Mouse (Mus musculus): ENCODE measurements at regions not wholly inside any gene's neighbourhood (a gene's known extent, or its start where the extent isn't known, plus 50 kb on each side); places are given as distances from the start of the nearest gene placed in this dataset.

DNA sequence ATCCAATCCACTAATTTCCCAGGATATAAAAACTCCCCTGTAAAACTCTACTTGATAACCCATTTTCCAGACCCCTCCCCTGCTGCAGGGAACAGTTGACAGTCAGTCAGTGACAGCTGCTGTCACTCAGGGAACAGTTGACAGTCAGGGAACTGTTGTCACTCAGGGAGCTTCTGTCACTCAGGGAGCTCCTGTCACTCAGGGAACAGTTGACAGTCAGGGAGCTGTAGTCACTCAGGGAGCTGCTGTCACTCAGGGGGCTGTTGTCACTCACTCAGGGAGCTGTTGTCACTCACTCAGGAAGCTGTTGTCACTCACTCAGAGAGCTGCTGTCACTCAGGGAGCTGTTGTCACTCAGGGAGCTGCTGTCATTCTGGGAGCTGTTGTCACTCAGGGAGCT lies 214.3 kb upstream of the 1700012A03Rik start:
- H3K4me2 ChIP-seq (ENCODE audit: low read length): no peak overlapping the region
- H3K27me3 ChIP-seq (ENCODE audit: insufficient read depth, low read length): no peaks in the 10 kb centered on the region
- no peak overlapping the region for H3K4me3 ChIP-seq (replicated peaks; ENCODE audit: low read depth, low read length)
- no peaks in the 10 kb centered on the region for H3K9me3 ChIP-seq (replicated peaks; ENCODE audit: low read length)
- no peak for TF ChIP-seq CTCF (IDR thresholded peaks at IDR 0.05; ENCODE audit: low read depth)
- DNase-seq (ENCODE audit: low spot score): no peak
- H3K4me1 ChIP-seq (replicated peaks; ENCODE audit: insufficient read depth, low read length): no peaks in the 10 kb centered on the region
- no peaks in the 10 kb centered on the region for H3K36me3 ChIP-seq (ENCODE audit: insufficient read depth, low read length)
- no peak for ATAC-seq (replicated peaks; ENCODE audit: low FRiP score, low read depth)
- no peak overlapping the region for H3K9ac ChIP-seq (ENCODE audit: low read depth, low read length)
- no peak overlapping the region for H3K27ac ChIP-seq

DNA sequence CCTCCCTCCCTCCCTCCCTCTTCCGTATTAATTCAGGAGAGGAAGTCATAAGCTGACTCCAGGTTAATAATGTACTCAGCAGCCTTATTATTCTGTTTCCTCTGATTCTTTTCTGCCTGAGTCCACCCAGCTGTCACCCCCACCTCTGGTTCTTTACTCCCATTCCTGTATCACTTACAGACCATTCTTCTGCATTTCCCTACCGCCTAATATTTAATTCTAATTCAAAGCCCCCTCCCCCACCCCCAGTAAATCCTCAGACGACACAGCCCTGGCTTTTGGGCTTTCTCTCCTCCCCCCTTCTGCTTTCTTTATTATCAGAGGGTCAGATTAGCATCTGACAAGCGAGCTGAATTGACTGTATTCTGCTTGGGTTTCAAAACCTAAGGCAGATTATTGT lies 215.5 kb upstream of the 1700012A03Rik start:
- WGBS: 1% methylated on average over 3 of the region's 4 CpGs
- Histone ChIP-seq H3K36me3 (ENCODE audit: insufficient read depth, low read length) (no peaks in the 10 kb centered on the region), H3K4me3 (replicated peaks; ENCODE audit: low read depth, low read length) (no peak overlapping the region), H3K9ac (ENCODE audit: low read depth, low read length) (no peak overlapping the region), H3K27me3 (ENCODE audit: insufficient read depth, low read length) (no peaks in the 10 kb centered on the region), H3K4me1 (replicated peaks; ENCODE audit: insufficient read depth, low read length) (no peaks in the 10 kb centered on the region), H3K9me3 (replicated peaks; ENCODE audit: low read length) (no peaks in the 10 kb centered on the region), H3K4me2 (ENCODE audit: low read length) (no peak overlapping the region), H3K27ac (no peak overlapping the region)
- ATAC-seq (replicated peaks; ENCODE audit: low FRiP score, low read depth) (no peak; the same call in 1 of the 2 replicates), DNase-seq (ENCODE audit: low spot score) (peak; percentile 70)
- no peak for TF ChIP-seq CTCF (IDR thresholded peaks at IDR 0.05; ENCODE audit: low read depth)

DNA sequence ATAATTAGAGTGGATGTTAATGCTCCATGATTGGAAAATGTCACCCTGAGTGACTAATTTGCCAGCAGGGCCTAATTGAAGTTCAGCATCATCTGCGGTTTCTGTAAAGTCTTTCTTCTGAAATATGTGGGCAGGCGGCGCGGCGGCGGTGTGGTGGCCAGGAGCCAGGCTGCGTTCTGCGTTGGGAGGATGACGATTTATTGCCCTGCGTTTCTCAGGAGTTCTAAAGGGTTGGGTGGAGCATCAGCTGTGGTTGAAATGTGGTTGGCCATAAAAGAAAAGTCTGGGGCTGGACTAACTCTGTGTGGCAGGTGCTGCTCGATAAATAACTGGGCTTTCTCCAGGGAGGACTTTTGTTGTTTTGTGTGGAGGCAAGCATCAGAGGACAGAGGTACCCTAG lies 219.4 kb upstream of the 1700012A03Rik start:
- peak; percentile 35 for DNase-seq (ENCODE audit: low spot score)
- H3K9me3 ChIP-seq (replicated peaks; ENCODE audit: low read length): no peaks in the 10 kb centered on the region
- no peak overlapping the region for H3K4me3 ChIP-seq (replicated peaks; ENCODE audit: low read depth, low read length)
- no peaks in the 10 kb centered on the region for H3K27me3 ChIP-seq (ENCODE audit: insufficient read depth, low read length)
- TF ChIP-seq CTCF (IDR thresholded peaks at IDR 0.05; ENCODE audit: low read depth): no peak
- no peaks in the 10 kb centered on the region for H3K36me3 ChIP-seq (ENCODE audit: insufficient read depth, low read length)
- no peak overlapping the region for H3K4me2 ChIP-seq (ENCODE audit: low read length)
- no peak overlapping the region for H3K27ac ChIP-seq
- ATAC-seq (replicated peaks; ENCODE audit: low FRiP score, low read depth): no peak
- no peaks in the 10 kb centered on the region for H3K4me1 ChIP-seq (replicated peaks; ENCODE audit: insufficient read depth, low read length)
- H3K9ac ChIP-seq (ENCODE audit: low read depth, low read length): no peak overlapping the region
- 23% methylated on average over 11 of the region's 11 CpGs for WGBS

DNA sequence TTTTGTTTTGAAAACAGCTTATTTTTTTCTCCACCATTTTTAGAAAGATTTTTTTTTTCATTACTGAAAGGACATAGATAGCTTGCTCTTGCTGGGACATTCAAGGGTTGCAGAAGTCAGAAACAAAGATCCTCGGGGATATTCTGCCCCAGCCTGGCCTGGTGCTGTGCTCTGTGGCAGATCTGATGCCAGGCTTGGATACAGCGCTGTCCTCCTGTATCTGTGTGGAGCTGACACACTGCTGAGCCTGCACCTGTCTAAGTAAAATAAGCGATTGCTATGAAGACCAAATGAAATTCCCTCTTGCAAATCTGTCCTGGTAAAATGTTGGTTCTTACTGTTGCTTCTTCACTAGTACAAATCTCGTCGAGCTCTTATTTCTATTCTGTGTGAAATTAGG lies 226.4 kb upstream of the 1700012A03Rik start:
- no peaks in the 10 kb centered on the region for H3K9me3 ChIP-seq (replicated peaks; ENCODE audit: low read length)
- ATAC-seq (replicated peaks; ENCODE audit: low FRiP score, low read depth): no peak

DNA sequence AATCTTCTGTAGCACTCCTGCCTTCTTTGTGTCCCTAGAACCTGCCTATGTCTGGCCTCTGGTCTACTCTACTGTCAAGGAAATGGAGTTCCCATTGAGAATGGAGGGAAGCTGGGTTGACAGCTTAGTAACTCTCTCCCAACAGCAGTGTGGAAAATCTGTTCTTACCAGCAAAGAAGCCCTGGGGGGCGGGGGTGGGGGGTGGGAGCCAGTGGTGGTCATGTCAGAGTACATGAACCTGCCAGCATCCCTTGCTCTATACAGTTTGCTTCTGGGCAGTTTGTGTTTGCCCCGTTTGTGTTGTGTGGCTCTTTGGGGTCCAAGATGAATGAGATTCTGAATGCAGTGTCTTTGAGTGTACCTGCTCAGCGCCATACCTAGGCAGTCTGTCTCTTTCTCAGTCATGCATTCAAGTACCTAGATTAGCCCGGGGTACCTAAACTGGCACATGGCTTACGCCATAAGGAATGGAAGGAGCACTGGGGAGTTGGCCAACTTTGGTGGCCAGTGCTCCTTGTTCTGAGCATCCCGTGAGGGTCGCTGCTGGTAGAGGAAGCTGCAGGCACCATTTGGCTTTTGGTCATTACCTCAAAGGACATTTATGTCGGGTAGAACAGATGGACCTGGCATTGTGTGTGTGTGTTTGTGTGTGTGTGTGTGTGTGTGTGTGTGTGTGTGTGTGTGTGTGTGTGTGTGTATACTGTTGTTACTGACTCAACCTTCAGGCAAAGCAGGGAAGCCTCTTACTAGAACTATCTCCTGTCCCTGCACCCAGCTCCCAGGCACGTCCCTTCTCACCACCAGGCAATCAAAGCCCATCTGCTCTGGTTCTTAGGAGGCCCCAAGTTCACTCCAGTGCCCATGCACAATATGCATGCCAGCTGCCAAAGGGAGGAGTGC lies 227.6 kb upstream of the 1700012A03Rik start:
- H3K9ac ChIP-seq (ENCODE audit: low read depth, low read length): no peak overlapping the region
- no peak overlapping the region for H3K27ac ChIP-seq
- no peak for ATAC-seq (replicated peaks; ENCODE audit: low FRiP score, low read depth)
- H3K9me3 ChIP-seq (replicated peaks; ENCODE audit: low read length): no peaks in the 10 kb centered on the region
- no peaks in the 10 kb centered on the region for H3K36me3 ChIP-seq (ENCODE audit: insufficient read depth, low read length)
- H3K4me1 ChIP-seq (replicated peaks; ENCODE audit: insufficient read depth, low read length): no peaks in the 10 kb centered on the region
- TF ChIP-seq CTCF (IDR thresholded peaks at IDR 0.05; ENCODE audit: low read depth): no peak
- no peak for DNase-seq (ENCODE audit: low spot score)
- 57% methylated on average over 9 of the region's 9 CpGs for WGBS
- H3K4me3 ChIP-seq (replicated peaks; ENCODE audit: low read depth, low read length): no peak overlapping the region
- no peak overlapping the region for H3K4me2 ChIP-seq (ENCODE audit: low read length)
- H3K27me3 ChIP-seq (ENCODE audit: insufficient read depth, low read length): no peaks in the 10 kb centered on the region

More for the DNA sequence above, 226.4 kb upstream of the 1700012A03Rik start:
- no peak overlapping the region for H3K4me3 ChIP-seq (replicated peaks; ENCODE audit: low read depth, low read length)
- no peaks in the 10 kb centered on the region for H3K4me1 ChIP-seq (replicated peaks; ENCODE audit: insufficient read depth, low read length)
- H3K27me3 ChIP-seq (ENCODE audit: insufficient read depth, low read length): no peaks in the 10 kb centered on the region
- DNase-seq (ENCODE audit: low spot score): no peak
- H3K36me3 ChIP-seq (ENCODE audit: insufficient read depth, low read length): no peaks in the 10 kb centered on the region
- no peak overlapping the region for H3K4me2 ChIP-seq (ENCODE audit: low read length)
- H3K9ac ChIP-seq (ENCODE audit: low read depth, low read length): no peak overlapping the region
- no peak for TF ChIP-seq CTCF (IDR thresholded peaks at IDR 0.05; ENCODE audit: low read depth)
- 88% methylated on average over 5 of the region's 5 CpGs for WGBS
- H3K27ac ChIP-seq: no peak overlapping the region

DNA sequence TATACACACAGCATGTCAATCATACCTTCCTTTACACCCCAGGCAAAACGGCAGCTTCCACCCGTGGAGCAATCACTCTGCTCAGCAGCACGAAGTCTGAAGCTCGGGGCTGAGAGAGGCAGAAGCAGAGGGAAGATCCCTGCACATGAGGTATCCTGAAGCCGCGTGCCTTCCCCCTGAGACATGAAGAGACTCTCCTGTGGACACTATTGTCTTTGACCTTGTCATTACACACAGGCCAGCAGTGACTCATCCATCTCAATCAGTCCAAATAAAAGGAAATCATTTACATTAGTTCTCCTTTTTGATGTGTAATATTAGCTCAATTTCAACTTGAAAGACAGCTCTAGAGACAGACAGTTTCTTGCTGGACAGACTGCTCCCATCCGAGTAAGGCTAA lies 228.4 kb upstream of the 1700012A03Rik start:
- Histone ChIP-seq H3K4me1 (replicated peaks; ENCODE audit: insufficient read depth, low read length) (no peaks in the 10 kb centered on the region), H3K4me2 (ENCODE audit: low read length) (no peak overlapping the region), H3K27me3 (ENCODE audit: insufficient read depth, low read length) (no peaks in the 10 kb centered on the region), H3K27ac (no peak overlapping the region), H3K36me3 (ENCODE audit: insufficient read depth, low read length) (no peaks in the 10 kb centered on the region), H3K9ac (ENCODE audit: low read depth, low read length) (no peak overlapping the region), H3K4me3 (replicated peaks; ENCODE audit: low read depth, low read length) (no peak overlapping the region), H3K9me3 (replicated peaks; ENCODE audit: low read length) (no peaks in the 10 kb centered on the region)
- WGBS: 57% methylated on average over 7 of the region's 7 CpGs
- DNase-seq (ENCODE audit: low spot score) (no peak), ATAC-seq (replicated peaks; ENCODE audit: low FRiP score, low read depth) (no peak)
- TF ChIP-seq CTCF (IDR thresholded peaks at IDR 0.05; ENCODE audit: low read depth): no peak
